Comparison of ENCODE assay signal across 9 mouse cellular contexts in the genomic region with DNA sequence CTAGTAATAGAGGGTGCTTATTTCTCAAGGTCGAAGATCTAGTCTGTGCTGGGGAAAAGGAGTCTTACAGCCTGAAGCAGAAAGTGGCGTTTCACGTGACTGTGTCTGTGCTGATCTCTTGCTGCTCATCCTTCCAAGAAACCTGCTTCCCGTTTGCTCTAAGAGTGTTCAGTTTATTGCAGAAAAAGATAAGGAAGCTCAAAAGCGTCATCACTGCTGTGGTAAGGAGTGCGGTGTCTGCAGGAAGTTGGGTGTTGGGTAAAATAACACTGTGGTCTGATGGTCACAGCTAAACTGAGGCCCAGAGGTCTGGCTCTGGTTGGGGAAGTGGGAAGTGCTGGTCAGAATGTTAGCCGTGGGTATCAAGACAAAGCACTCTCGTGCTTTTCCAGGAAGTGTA. TPM values are rescaled to one million over a fixed set of nuclear protein-coding genes. Genes with fewer than 3 reads are reported as not detected.
A peak's percentile ranks its signal among the peaks of the same experiment; 100 is the strongest.
DNase-seq lines count a peak whose midpoint lies in the region; ATAC-seq lines count a peak whose summit lies in the region.
"Had no signal": no experiment of that assay in that cellular context is flagged by ENCODE, and none has a peak within 500 bp of the region (broad histone marks: within the 10 kb centered on the region; RNA-seq: fewer than 3 reads in every experiment).

No protein-coding gene starts in this region.

- DNase-seq in lung, adult 18-20 months = peak; percentile 47 to 53
- DNase-seq in lung, postnatal 10 days = no peak
- peak; percentile 23 for DNase-seq in c-Kit-positive CD71-positive TER-119-positive erythroid progenitor cells, embryonic 14.5 days (ENCODE audit: low spot score)
- DNase-seq in skeletal muscle tissue, adult 2 months (ENCODE audit: low read depth, low spot score) = peak; percentile 25
- no peak for DNase-seq in ovary, postnatal 14 days (ENCODE audit: low spot score)
- DNase-seq: gastrocnemius, postnatal 36 days; kidney, adult 8-10 months had no signal

- H3K4me3 ChIP-seq in liver, embryonic 15.5 days (replicated peaks) = no peak overlapping the region

- H3K27ac ChIP-seq in liver, embryonic 15.5 days (replicated peaks) = no peak overlapping the region

- H3K4me2 ChIP-seq in liver, embryonic 15.5 days = no peak overlapping the region

- no peaks in the 10 kb centered on the region for H3K9me3 ChIP-seq in liver, embryonic 15.5 days (replicated peaks)

- no peaks in the 10 kb centered on the region for H3K27me3 ChIP-seq in liver, embryonic 15.5 days

- no peak overlapping the region for H3K9ac ChIP-seq in liver, embryonic 15.5 days

- no peaks in the 10 kb centered on the region; the same call in 1 of the 2 replicates for H3K4me1 ChIP-seq in liver, embryonic 15.5 days (replicated peaks)

- 11% methylated on average over 8 of the region's 8 CpGs for WGBS in liver, embryonic 15.5 days (ENCODE audit: insufficient replicate concordance)

- H3K36me3 ChIP-seq in liver, embryonic 15.5 days (replicated peaks) = peaks cover 66% of the 10 kb centered on the region

- ATAC-seq in liver, embryonic 15.5 days (ENCODE audit: insufficient read depth) = peak; percentile 77
- no peak for ATAC-seq in erythroid progenitor cell, adult 5-6 weeks (replicated peaks; ENCODE audit: low FRiP score, poor library complexity, severe bottlenecking)

RNA-seq across cellular contexts. Expression of a gene that starts 17.2 kb away (rescaled TPM):
- 8.0 and 9.8 TPM in 2 replicates for polyA plus RNA-seq in liver, embryonic 15.5 days (2015; fragmentation: Nextera tagmentation; extraction: Ambion mirVana)
- total RNA-seq in erythroid progenitor cell, adult 5-6 weeks (2015; ENCODE audit: low replicate concordance) = 7.2 and 14.3 TPM in 2 replicates
- total RNA-seq in erythroid progenitor cell, adult 5-6 weeks (2017; ENCODE audit: low replicate concordance) = 10.0 and 13.1 TPM in 2 replicates

RNA-seq across cellular contexts. Expression of a gene that starts 52.7 kb away (rescaled TPM):
- 12.7 and 13.7 TPM in 2 replicates for polyA plus RNA-seq in liver, embryonic 15.5 days (2015; fragmentation: Nextera tagmentation; extraction: Ambion mirVana)
- total RNA-seq in erythroid progenitor cell, adult 5-6 weeks (2015; ENCODE audit: low replicate concordance) = 17.2 and 28.8 TPM in 2 replicates
- 15.1 and 16.4 TPM in 2 replicates for total RNA-seq in erythroid progenitor cell, adult 5-6 weeks (2017; ENCODE audit: low replicate concordance)

Comparison
In these comparisons a context has a peak if more than half of its experiments do, and no peak if none do; other contexts are left out.
1. DNase-seq: peak in lung, adult 18-20 months (2 of 2), c-Kit-positive CD71-positive TER-119-positive erythroid progenitor cells, embryonic 14.5 days (single experiment) and skeletal muscle tissue, adult 2 months (single experiment); none in lung, postnatal 10 days (single experiment) and ovary, postnatal 14 days (single experiment).